Mouse (Mus musculus) limb, embryonic 15.5 days (tissue): ENCODE data around the gene Pde1b. TPM values are rescaled to one million over a fixed set of nuclear protein-coding genes. Genes with fewer than 3 reads are reported as not detected.

Experiments used
- ATAC-seq: fragments of 200-750 bp; cut with Nextera tagmentation; 2 replicates; pipeline ENCODE4 v1.8.0; 2017; ENCODE audit warnings: low read depth, moderate TSS enrichment; ENCODE audit not compliant: insufficient number of reproducible peaks, low FRiP score, low TSS enrichment
- H3K27ac ChIP-seq: fragments of 300-500 bp; sonication (generic); 2 replicates; pipeline ENCODE4 v1.5.1; 2015; ENCODE audit warnings: moderate library complexity, mild to moderate bottlenecking, inconsistent platforms
- H3K27me3 ChIP-seq: fragments of 300-500 bp; sonication (generic); 2 replicates; pipeline ENCODE4 v1.6.1; 2015; ENCODE audit warnings: inconsistent platforms
- H3K36me3 ChIP-seq: fragments of 300-500 bp; sonication (generic); 2 replicates; pipeline ENCODE4 v1.6.1; 2015; ENCODE audit warnings: inconsistent platforms
- H3K4me1 ChIP-seq: fragments of 300-500 bp; sonication (generic); 2 replicates; pipeline ENCODE4 v1.6.1; 2015; ENCODE audit warnings: inconsistent platforms
- H3K4me2 ChIP-seq: fragments of 300-500 bp; sonication (generic); 2 replicates; pipeline ENCODE4 v1.6.1; 2015; ENCODE audit warnings: mild to moderate bottlenecking, inconsistent platforms
- H3K4me3 ChIP-seq: fragments of 300-500 bp; sonication (generic); 2 replicates; pipeline ENCODE4 v1.5.1; 2015; ENCODE audit warnings: mild to moderate bottlenecking, inconsistent platforms
- H3K9ac ChIP-seq: fragments of 300-500 bp; sonication (generic); 2 replicates; pipeline ENCODE4 v1.6.1; 2015; ENCODE audit warnings: inconsistent platforms
- H3K9me3 ChIP-seq: fragments of 300-500 bp; sonication (generic); 2 replicates; pipeline ENCODE4 v1.6.1; 2016; ENCODE audit warnings: inconsistent platforms
- WGBS: fragments of 180-500 bp; shearing (Covaris S2); methylation state at CpG from one replicate; pipeline ENCODE4 v1.1.7; 2015; 5-methylcytosine and 5-hydroxymethylcytosine counted together
- polyA plus RNA-seq: library from polyadenylated mRNA; unstranded; fragments of >200 nt; fragmentation: Nextera tagmentation; extraction: Ambion mirVana; gene quantifications from 2 replicates; pipeline ENCODE4 v1.2.1, GENCODE M21; 2015

Pde1b gene
- polyA plus RNA-seq, 1 experiment from 2014 or later: 4.4 TPM

- 0 out of 2 replicates have a peak, but pooled peaks have one; percentile 13 for ATAC-seq
- no peaks in the 10 kb centered on the region for H3K36me3 ChIP-seq
- H3K9me3 ChIP-seq: no peaks in the 10 kb centered on the region
- WGBS: 6% methylated on average over 7 of the region's 7 CpGs
- H3K9ac ChIP-seq: no peak overlapping the region
- H3K4me2 ChIP-seq: peak overlapping the region; percentile 44
- H3K27me3 ChIP-seq: peaks cover 9% of the 10 kb centered on the region; the same call in 1 of the 2 replicates
- H3K27ac ChIP-seq: no peak overlapping the region
- H3K4me1 ChIP-seq: peaks cover 22% of the 10 kb centered on the region
- H3K4me3 ChIP-seq: peak overlapping the region; percentile 34
These were observed 10.8 kb downstream of the Pde1b start for GRCm38 (mm10) chr15:103513621-103514031.

DNA sequence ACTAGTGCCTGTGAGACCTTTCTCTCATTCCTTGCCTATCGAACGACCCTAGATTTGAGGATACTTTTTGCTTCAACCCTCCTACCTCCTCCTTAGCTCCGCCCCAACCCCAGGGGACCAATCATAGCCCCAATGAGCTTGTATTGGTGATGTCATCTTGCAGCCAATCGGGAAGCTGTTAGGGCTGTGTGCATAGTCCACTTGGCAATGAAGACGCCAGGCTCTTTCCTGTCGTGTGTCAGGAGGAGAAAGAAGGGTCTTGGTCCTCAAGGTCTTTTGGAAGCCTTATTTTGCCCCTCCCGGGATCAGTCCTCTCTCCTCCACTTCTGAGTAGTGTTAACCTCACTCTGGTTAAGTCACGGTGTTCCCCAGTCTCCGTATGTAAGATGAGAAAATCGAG is 11.3 kb downstream of the Pde1b start:
- peak overlapping the region; percentile 34 for H3K4me3 ChIP-seq
- H3K9me3 ChIP-seq: no peaks in the 10 kb centered on the region
- peak overlapping the region; percentile 44 for H3K4me2 ChIP-seq
- 3% methylated on average over 10 of the region's 10 CpGs for WGBS
- peaks cover 9% of the 10 kb centered on the region; the same call in 1 of the 2 replicates for H3K27me3 ChIP-seq
- peak; percentile 79 for ATAC-seq
- no peak overlapping the region for H3K27ac ChIP-seq
- H3K4me1 ChIP-seq: peaks cover 27% of the 10 kb centered on the region
- no peaks in the 10 kb centered on the region for H3K36me3 ChIP-seq
- no peak overlapping the region for H3K9ac ChIP-seq

GRCm38 (mm10) chr15:103514914-103515313 is 12.1 kb downstream of the Pde1b start:
- Histone ChIP-seq H3K9ac (no peak overlapping the region), H3K4me3 (no peak overlapping the region)
- WGBS: 52% methylated on average over 3 of the region's 3 CpGs

DNA sequence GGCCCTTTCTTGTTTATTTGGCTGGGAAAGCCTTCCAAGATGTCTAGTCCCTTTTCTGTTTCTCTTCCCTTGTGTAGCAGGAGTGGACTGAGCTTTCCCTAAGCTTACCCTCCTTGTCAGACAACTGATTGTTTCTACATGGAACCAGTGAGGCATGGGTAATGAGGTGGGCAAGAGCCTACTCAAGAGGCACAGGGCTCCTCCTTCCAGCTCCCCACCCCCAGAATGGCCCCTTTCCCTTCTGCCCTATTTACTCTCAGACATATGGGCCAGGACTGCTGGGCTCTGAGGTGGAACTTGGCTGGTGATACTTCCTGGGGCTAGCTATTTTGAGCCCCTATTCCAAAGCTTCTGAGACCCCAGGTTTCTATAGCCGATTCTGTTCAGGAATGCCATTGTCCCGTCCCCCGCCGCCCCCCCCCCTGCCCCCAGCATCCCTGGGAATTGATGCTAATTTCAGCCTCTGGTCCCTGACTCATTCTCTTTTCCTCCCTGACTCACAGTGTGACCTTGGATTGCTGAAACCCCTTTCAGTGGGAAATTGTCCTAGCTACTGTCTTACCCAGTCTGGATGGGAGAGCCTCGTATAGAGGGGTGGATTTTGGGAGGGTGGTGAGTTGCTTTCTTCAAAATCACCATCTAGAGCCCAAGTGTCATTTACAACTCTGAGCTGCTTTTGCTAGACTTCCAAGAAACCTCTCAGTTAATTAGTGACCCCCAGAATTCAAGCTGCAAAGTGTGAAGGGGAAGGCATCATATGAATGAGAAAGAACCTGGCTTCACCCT is 16.0 kb downstream of the Pde1b start:
- Histone ChIP-seq H3K4me2 (no peak overlapping the region), H3K9ac (no peak overlapping the region), H3K9me3 (no peaks in the 10 kb centered on the region), H3K36me3 (no peaks in the 10 kb centered on the region), H3K27ac (no peak overlapping the region), H3K4me3 (no peak overlapping the region), H3K27me3 (no peaks in the 10 kb centered on the region), H3K4me1 (peaks cover 28% of the 10 kb centered on the region)
- WGBS: 14% methylated on average over 5 of the region's 5 CpGs
- no peak for ATAC-seq

More at GRCm38 (mm10) chr15:103514914-103515313, 12.1 kb downstream of the Pde1b start:
- Histone ChIP-seq H3K4me1 (peaks cover 33% of the 10 kb centered on the region), H3K9me3 (no peaks in the 10 kb centered on the region), H3K36me3 (no peaks in the 10 kb centered on the region), H3K4me2 (no peak overlapping the region), H3K27ac (no peak overlapping the region), H3K27me3 (peaks cover 9% of the 10 kb centered on the region; the same call in 1 of the 2 replicates)
- ATAC-seq: no peak

GRCm38 (mm10) chr15:103519386-103520378 is 16.8 kb downstream of the Pde1b start:
- ATAC-seq: no peak
- Histone ChIP-seq H3K9me3 (no peaks in the 10 kb centered on the region), H3K27me3 (no peaks in the 10 kb centered on the region), H3K4me2 (no peak overlapping the region), H3K4me1 (peaks cover 22% of the 10 kb centered on the region), H3K36me3 (no peaks in the 10 kb centered on the region), H3K27ac (no peak overlapping the region), H3K4me3 (no peak overlapping the region), H3K9ac (no peak overlapping the region)
- WGBS: 32% methylated on average over 4 of the region's 4 CpGs

DNA sequence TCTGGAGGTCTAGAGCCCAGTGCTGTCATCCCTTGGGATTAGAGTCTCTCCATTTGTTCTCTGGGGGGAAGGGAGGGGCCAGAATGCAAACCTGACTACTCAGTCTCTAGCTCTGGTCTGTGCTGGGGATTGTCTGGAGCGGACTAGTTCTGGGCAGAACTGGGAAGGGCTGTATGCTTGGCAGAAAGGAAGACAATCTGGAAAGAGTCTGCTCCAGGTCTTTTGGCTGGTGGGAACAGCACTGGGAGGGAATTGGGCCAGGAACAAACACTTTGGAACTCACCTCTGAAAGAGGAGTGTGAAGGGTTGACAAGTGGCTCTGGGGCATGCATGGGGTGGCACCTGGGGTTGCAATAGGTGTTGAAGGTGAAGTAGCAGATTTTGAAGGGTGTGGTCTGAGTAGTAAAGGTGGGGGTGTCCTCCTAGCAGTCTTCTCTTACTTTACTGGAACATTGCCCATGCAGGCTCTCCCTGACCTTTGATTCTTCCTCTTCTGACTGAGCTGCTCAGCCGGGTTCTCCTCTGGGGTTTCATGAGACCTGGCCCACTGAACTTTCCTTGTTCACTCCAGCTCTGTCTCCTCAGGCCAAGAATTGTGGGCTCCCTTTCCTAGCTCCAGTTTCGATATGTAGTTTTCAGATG is 19.7 kb downstream of the Pde1b start:
- H3K4me2 ChIP-seq: no peak overlapping the region
- no peaks in the 10 kb centered on the region for H3K27me3 ChIP-seq
- H3K27ac ChIP-seq: no peak overlapping the region
- no peaks in the 10 kb centered on the region for H3K9me3 ChIP-seq
- no peak overlapping the region for H3K9ac ChIP-seq
- H3K4me1 ChIP-seq: peaks cover 15% of the 10 kb centered on the region
- no peaks in the 10 kb centered on the region for H3K36me3 ChIP-seq
- H3K4me3 ChIP-seq: no peak overlapping the region
- no peak for ATAC-seq
- WGBS: 56% methylated on average over 3 of the region's 3 CpGs

- ATAC-seq: no peak
- H3K27me3 ChIP-seq: no peaks in the 10 kb centered on the region
- WGBS: 57% methylated on average over 3 of the region's 3 CpGs
- no peak overlapping the region for H3K4me2 ChIP-seq
- H3K9ac ChIP-seq: no peak overlapping the region
- H3K4me1 ChIP-seq: peaks cover 15% of the 10 kb centered on the region
- no peak overlapping the region for H3K27ac ChIP-seq
- H3K9me3 ChIP-seq: no peaks in the 10 kb centered on the region
- no peak overlapping the region for H3K4me3 ChIP-seq
- no peaks in the 10 kb centered on the region for H3K36me3 ChIP-seq
These were observed 20.3 kb downstream of the Pde1b start for GRCm38 (mm10) chr15:103523156-103523555.

DNA sequence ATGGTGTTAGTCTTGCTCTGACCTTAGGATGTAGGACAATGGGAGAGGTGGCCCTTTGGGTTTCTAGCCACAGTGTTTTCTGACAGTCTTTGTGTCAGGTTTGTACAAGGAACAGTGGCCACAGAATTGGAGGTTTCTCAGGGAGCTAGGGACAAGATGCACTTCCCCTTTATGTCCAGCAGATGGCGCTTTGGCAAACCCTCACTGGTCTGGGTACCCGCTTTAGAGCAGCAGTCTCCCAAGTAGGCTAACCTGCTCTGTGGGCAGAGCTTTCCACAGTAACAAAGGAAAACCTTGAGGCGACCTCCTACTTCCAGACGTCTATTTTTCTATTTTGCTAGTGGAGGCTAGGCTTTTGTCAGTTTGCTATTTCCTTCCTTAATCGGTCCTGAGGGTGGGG is 27.5 kb downstream of the Pde1b start:
- H3K36me3 ChIP-seq: no peaks in the 10 kb centered on the region
- H3K4me3 ChIP-seq: no peak overlapping the region
- H3K4me1 ChIP-seq: no peaks in the 10 kb centered on the region
- peaks cover 2% of the 10 kb centered on the region; the same call in 1 of the 2 replicates for H3K27me3 ChIP-seq
- no peaks in the 10 kb centered on the region for H3K9me3 ChIP-seq
- no peak for ATAC-seq
- WGBS: 7% methylated on average over 5 of the region's 5 CpGs
- no peak overlapping the region for H3K4me2 ChIP-seq
- H3K27ac ChIP-seq: no peak overlapping the region
- H3K9ac ChIP-seq: no peak overlapping the region

DNA sequence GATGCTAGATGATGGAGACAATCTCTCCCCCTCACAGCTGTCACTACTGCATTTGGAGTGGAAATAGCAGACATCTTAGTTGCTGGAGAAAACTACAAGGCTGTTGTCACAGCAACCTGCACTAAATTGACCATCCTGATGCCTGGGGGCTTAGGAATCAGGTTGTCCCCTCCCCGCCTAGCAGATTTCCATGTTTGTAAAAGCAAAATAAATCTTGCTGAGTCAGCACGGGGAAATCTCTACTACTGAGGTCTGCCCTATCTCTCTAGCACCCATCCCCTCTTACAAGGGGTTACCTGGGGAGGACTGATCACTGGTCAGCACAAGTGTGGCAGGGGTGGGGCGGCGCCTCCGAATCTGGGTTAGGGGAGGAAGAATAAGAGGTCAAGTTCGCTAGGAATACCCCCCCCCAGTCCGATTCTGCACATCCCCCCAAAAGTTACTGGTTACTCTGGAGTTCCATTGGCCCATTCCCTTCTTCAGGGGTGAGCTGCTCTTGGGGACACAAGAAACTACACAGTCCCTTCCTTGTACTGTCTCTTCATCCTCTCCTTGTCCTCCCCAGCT is 31.3 kb downstream of the Pde1b start:
- Histone ChIP-seq H3K9me3 (no peaks in the 10 kb centered on the region), H3K27me3 (peaks cover 26% of the 10 kb centered on the region)
- WGBS: 84% methylated on average over 7 of the region's 7 CpGs

GRCm38 (mm10) chr15:103535030-103535429 is 32.2 kb downstream of the Pde1b start:
- WGBS: 82% methylated on average over 2 of the region's 2 CpGs
- no peak for ATAC-seq
- Histone ChIP-seq H3K9ac (no peak overlapping the region), H3K4me3 (no peak overlapping the region), H3K27ac (no peak overlapping the region), H3K9me3 (no peaks in the 10 kb centered on the region), H3K27me3 (peaks cover 28% of the 10 kb centered on the region), H3K4me2 (no peak overlapping the region), H3K4me1 (peaks cover 24% of the 10 kb centered on the region), H3K36me3 (no peaks in the 10 kb centered on the region)

More for the DNA sequence above, 31.3 kb downstream of the Pde1b start:
- peaks cover 24% of the 10 kb centered on the region for H3K4me1 ChIP-seq
- no peak overlapping the region for H3K4me3 ChIP-seq
- ATAC-seq: no peak
- H3K36me3 ChIP-seq: no peaks in the 10 kb centered on the region
- H3K9ac ChIP-seq: no peak overlapping the region
- no peak overlapping the region for H3K4me2 ChIP-seq
- no peak overlapping the region for H3K27ac ChIP-seq

DNA sequence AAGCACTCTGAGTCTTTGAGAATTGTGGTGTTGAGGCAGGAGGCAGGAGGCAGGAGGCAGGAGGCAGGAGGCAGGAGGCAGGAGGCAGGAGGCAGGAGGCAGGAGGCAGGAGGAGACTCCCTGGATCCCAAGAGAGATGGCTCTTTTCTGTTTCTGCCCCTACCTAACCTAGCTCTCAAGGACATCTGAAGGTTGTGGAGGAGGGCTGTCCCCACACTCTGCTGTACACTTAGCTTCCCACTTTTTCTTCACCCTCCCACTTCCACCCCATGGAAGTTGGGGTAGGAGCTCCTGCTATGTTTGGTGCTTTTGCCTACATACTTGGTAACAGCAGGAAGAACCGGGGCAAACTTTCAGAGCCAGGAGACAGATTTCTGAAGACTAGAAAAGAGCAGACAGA is 33.0 kb downstream of the Pde1b start:
- Histone ChIP-seq H3K27me3 (peaks cover 30% of the 10 kb centered on the region), H3K9ac (no peak overlapping the region), H3K27ac (no peak overlapping the region), H3K36me3 (no peaks in the 10 kb centered on the region), H3K4me2 (no peak overlapping the region), H3K4me1 (peaks cover 24% of the 10 kb centered on the region), H3K4me3 (no peak overlapping the region), H3K9me3 (no peaks in the 10 kb centered on the region)
- WGBS: 60% methylated on average over 1 of the region's 1 CpGs
- no peak for ATAC-seq
